Mouse (Mus musculus) limb, embryonic 15.5 days (tissue): Measurements from ENCODE around the gene Tom1l1. TPM values are rescaled to one million over a fixed set of nuclear protein-coding genes. Genes with fewer than 3 reads are reported as not detected.
A peak's percentile ranks its signal among the peaks of the same experiment; 100 is the strongest.

Experiments used
- ATAC-seq: fragments of 200-750 bp; cut with Nextera tagmentation; 2 replicates; pipeline ENCODE4 v1.8.0; 2017; ENCODE audit warnings: low read depth, moderate TSS enrichment; ENCODE audit not compliant: insufficient number of reproducible peaks, low FRiP score, low TSS enrichment
- H3K27ac ChIP-seq: fragments of 300-500 bp; sonication (generic); 2 replicates; pipeline ENCODE4 v1.5.1; 2015; ENCODE audit warnings: moderate library complexity, mild to moderate bottlenecking, inconsistent platforms
- H3K27me3 ChIP-seq: fragments of 300-500 bp; sonication (generic); 2 replicates; pipeline ENCODE4 v1.6.1; 2015; ENCODE audit warnings: inconsistent platforms
- H3K36me3 ChIP-seq: fragments of 300-500 bp; sonication (generic); 2 replicates; pipeline ENCODE4 v1.6.1; 2015; ENCODE audit warnings: inconsistent platforms
- H3K4me1 ChIP-seq: fragments of 300-500 bp; sonication (generic); 2 replicates; pipeline ENCODE4 v1.6.1; 2015; ENCODE audit warnings: inconsistent platforms
- H3K4me2 ChIP-seq: fragments of 300-500 bp; sonication (generic); 2 replicates; pipeline ENCODE4 v1.6.1; 2015; ENCODE audit warnings: mild to moderate bottlenecking, inconsistent platforms
- H3K4me3 ChIP-seq: fragments of 300-500 bp; sonication (generic); 2 replicates; pipeline ENCODE4 v1.5.1; 2015; ENCODE audit warnings: mild to moderate bottlenecking, inconsistent platforms
- H3K9ac ChIP-seq: fragments of 300-500 bp; sonication (generic); 2 replicates; pipeline ENCODE4 v1.6.1; 2015; ENCODE audit warnings: inconsistent platforms
- H3K9me3 ChIP-seq: fragments of 300-500 bp; sonication (generic); 2 replicates; pipeline ENCODE4 v1.6.1; 2016; ENCODE audit warnings: inconsistent platforms
- WGBS: fragments of 180-500 bp; shearing (Covaris S2); methylation state at CpG from one replicate; pipeline ENCODE4 v1.1.7; 2015; 5-methylcytosine and 5-hydroxymethylcytosine counted together
- polyA plus RNA-seq: library from polyadenylated mRNA; unstranded; fragments of >200 nt; fragmentation: Nextera tagmentation; extraction: Ambion mirVana; gene quantifications from 2 replicates; pipeline ENCODE4 v1.2.1, GENCODE M21; 2015

Tom1l1 gene
- polyA plus RNA-seq, 1 experiment from 2014 or later = 35.9 TPM

- no peaks in the 10 kb centered on the region for H3K27me3 ChIP-seq
- no peaks in the 10 kb centered on the region for H3K9me3 ChIP-seq
- peak within 1 kb of the TSS; percentile 88 for H3K4me3 ChIP-seq
- under 1% methylated on average over 48 of the region's 48 CpGs for WGBS
- peak; percentile 94 for ATAC-seq
- H3K36me3 ChIP-seq = peaks cover 11% of the 10 kb centered on the region
- H3K27ac ChIP-seq = peak within 1 kb of the TSS; percentile 97
- H3K4me2 ChIP-seq = peak within 1 kb of the TSS; percentile 58
- H3K4me1 ChIP-seq = peaks cover 11% of the 10 kb centered on the region
- peak within 1 kb of the TSS; percentile 90 for H3K9ac ChIP-seq
These were observed 50.5 kb downstream of the Tom1l1 start, which contains the start of the genes Stxbp4 and Cox11 for GRCm38 (mm10) chr11:90637440-90638311. TSS of gene Stxbp4 (minus strand) at chr11:90638084. TSS of gene Cox11 (plus strand) at chr11:90638173.

DNA sequence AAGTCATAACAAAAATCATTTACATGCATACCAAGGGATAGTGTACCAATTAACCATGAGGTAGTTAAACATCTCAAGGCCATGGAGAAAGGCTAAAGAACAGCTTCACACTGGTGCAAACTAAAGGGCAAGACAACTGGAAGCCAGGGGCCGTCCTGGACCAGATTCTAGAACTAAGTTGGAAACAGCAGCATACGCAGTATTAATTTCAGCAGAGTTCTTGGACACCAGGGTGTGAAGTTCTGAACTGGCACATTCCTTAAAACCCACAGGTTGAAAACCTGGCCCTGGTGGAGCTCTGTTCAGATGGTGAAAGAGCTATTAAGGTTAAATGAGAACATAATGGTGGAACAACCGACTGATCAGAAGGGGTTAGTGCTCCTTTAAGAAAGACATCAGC lies 53.5 kb downstream of the Tom1l1 start:
- 77% methylated on average over 3 of the region's 3 CpGs for WGBS
- H3K9me3 ChIP-seq = no peaks in the 10 kb centered on the region
- ATAC-seq = no peak
- H3K4me2 ChIP-seq = no peak overlapping the region
- H3K4me3 ChIP-seq = no peak overlapping the region
- no peaks in the 10 kb centered on the region for H3K27me3 ChIP-seq
- peaks cover 2% of the 10 kb centered on the region; the same call in 1 of the 2 replicates for H3K36me3 ChIP-seq
- H3K9ac ChIP-seq = no peak overlapping the region
- peaks cover 10% of the 10 kb centered on the region for H3K4me1 ChIP-seq
- no peak overlapping the region for H3K27ac ChIP-seq

DNA sequence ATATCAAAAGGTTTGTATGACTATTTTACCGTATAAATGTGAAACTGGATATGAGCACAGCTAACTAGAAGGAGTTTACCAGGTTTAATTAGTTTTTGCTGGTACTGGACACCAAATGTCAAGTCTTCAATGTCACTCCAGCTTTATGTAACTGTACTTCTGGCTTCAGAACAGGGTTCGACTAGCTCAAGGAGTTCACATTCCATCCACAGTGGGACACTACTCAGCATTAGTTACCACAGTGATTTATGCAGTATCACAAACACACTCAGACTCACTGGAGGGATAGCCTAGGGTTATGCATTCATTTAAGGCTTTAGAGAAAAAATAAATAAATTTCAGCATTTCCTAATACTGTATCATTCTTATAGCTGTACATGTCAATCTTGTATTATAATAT lies 55.7 kb downstream of the Tom1l1 start:
- H3K36me3 ChIP-seq = peaks cover 3% of the 10 kb centered on the region; the same call in 1 of the 2 replicates
- no peaks in the 10 kb centered on the region for H3K27me3 ChIP-seq
- no peak overlapping the region for H3K9ac ChIP-seq
- H3K4me2 ChIP-seq = no peak overlapping the region
- no peak overlapping the region for H3K27ac ChIP-seq
- 53% methylated on average over 2 of the region's 2 CpGs for WGBS
- H3K4me1 ChIP-seq = peaks cover 8% of the 10 kb centered on the region
- no peak for ATAC-seq
- no peaks in the 10 kb centered on the region for H3K9me3 ChIP-seq
- no peak overlapping the region for H3K4me3 ChIP-seq

- Histone ChIP-seq H3K4me3 (no peak overlapping the region), H3K27ac (no peak overlapping the region), H3K4me2 (no peak overlapping the region), H3K27me3 (no peaks in the 10 kb centered on the region), H3K36me3 (peaks cover 3% of the 10 kb centered on the region; the same call in 1 of the 2 replicates), H3K9me3 (no peaks in the 10 kb centered on the region), H3K9ac (no peak overlapping the region), H3K4me1 (no peaks in the 10 kb centered on the region)
- no peak for ATAC-seq
- WGBS = 85% methylated on average over 1 of the region's 1 CpGs
These were observed 60.4 kb downstream of the Tom1l1 start for GRCm38 (mm10) chr11:90627751-90628150.

- Histone ChIP-seq H3K9me3 (no peaks in the 10 kb centered on the region), H3K4me3 (no peak overlapping the region), H3K9ac (no peak overlapping the region), H3K36me3 (peaks cover 7% of the 10 kb centered on the region; the same call in 1 of the 2 replicates), H3K4me2 (no peak overlapping the region), H3K4me1 (no peaks in the 10 kb centered on the region), H3K27me3 (no peaks in the 10 kb centered on the region), H3K27ac (no peak overlapping the region)
- no peak for ATAC-seq
- WGBS = 82% methylated on average over 1 of the region's 1 CpGs
These were observed 63.0 kb downstream of the Tom1l1 start for GRCm38 (mm10) chr11:90625174-90625573.

DNA sequence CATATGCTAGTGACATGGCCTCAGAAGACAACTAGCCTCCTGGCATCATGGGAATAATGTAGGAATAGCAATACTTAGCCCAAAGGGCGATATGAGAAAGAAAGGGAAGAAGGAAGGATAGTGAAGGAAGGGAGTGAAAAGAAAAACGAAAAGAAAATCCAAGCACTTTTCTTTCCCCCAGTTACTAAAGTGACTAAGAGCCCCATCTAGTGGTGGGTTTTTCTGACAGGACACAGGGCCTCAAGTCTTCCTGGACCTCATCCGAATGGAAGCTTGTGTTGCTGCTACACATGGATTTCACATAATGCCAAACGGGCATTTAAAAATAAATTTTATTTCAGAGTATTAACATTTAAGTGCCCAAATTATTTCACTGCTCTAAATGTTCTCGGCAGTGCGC lies 64.7 kb downstream of the Tom1l1 start:
- Histone ChIP-seq H3K27ac (no peak overlapping the region), H3K4me2 (no peak overlapping the region), H3K4me3 (no peak overlapping the region), H3K9ac (no peak overlapping the region), H3K4me1 (no peaks in the 10 kb centered on the region), H3K36me3 (0 out of 2 replicates have a peak, but pooled peaks cover 11% of the 10 kb centered on the region), H3K27me3 (no peaks in the 10 kb centered on the region), H3K9me3 (no peaks in the 10 kb centered on the region)
- no peak for ATAC-seq
- 53% methylated on average over 6 of the region's 6 CpGs for WGBS

GRCm38 (mm10) chr11:90622500-90622899 lies 65.7 kb downstream of the Tom1l1 start:
- H3K4me2 ChIP-seq = no peak overlapping the region
- no peak overlapping the region for H3K9ac ChIP-seq
- WGBS = 85% methylated on average over 7 of the region's 7 CpGs
- no peak overlapping the region for H3K27ac ChIP-seq
- H3K4me1 ChIP-seq = no peaks in the 10 kb centered on the region
- ATAC-seq = no peak
- H3K36me3 ChIP-seq = 0 out of 2 replicates have a peak, but pooled peaks cover 17% of the 10 kb centered on the region
- H3K9me3 ChIP-seq = no peaks in the 10 kb centered on the region
- H3K4me3 ChIP-seq = no peak overlapping the region
- no peaks in the 10 kb centered on the region for H3K27me3 ChIP-seq

DNA sequence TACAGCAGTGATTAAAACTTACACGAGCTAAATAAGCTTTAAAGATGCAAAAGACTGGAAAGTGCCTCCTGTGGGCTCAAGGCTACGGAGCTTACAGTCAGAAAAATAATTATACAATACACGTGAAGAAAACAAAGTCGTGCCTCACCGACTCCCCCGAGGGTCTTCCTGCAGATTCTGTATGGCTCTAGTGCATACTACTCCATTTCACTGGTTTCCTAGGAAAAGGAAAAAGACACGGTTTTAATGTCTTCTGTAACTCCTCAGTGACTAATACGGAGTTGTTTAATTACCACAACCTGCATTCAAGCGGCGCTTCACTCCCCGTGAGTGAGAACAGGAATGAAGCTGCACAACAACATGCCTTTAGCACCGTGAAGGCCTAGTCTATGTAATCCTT lies 66.1 kb downstream of the Tom1l1 start:
- Histone ChIP-seq H3K4me3 (no peak overlapping the region), H3K4me1 (no peaks in the 10 kb centered on the region), H3K27me3 (no peaks in the 10 kb centered on the region), H3K9me3 (no peaks in the 10 kb centered on the region), H3K4me2 (no peak overlapping the region), H3K27ac (no peak overlapping the region), H3K9ac (no peak overlapping the region), H3K36me3 (0 out of 2 replicates have a peak, but pooled peaks cover 17% of the 10 kb centered on the region)
- 81% methylated on average over 12 of the region's 12 CpGs for WGBS
- no peak for ATAC-seq

GRCm38 (mm10) chr11:90616431-90616830 lies 71.7 kb downstream of the Tom1l1 start:
- Histone ChIP-seq H3K4me1 (no peaks in the 10 kb centered on the region), H3K4me3 (no peak overlapping the region), H3K27ac (no peak overlapping the region), H3K36me3 (peaks cover 25% of the 10 kb centered on the region; the same call in 1 of the 2 replicates), H3K9me3 (no peaks in the 10 kb centered on the region), H3K4me2 (no peak overlapping the region), H3K27me3 (no peaks in the 10 kb centered on the region), H3K9ac (no peak overlapping the region)
- no peak for ATAC-seq

DNA sequence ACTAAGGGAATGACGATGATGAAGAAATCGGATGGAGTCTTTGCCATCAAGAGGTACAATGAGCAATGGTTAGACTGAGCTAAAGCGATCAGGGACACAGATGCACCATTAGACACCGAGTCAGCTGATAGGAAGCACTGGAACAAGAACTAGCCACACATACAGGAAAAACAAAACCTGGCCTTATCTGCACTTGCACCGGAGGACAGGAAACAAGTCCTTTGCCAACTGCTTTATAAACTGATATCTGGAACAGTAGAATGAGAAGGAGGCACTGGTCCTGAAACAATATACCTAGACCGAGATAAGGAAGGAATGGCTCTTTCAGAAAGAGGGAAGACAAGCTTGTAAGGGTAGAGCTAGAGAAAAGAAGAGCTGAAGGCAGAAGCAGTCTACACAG lies 73.4 kb downstream of the Tom1l1 start:
- ATAC-seq = no peak
- Histone ChIP-seq H3K27me3 (no peaks in the 10 kb centered on the region), H3K4me1 (no peaks in the 10 kb centered on the region), H3K4me3 (no peak overlapping the region), H3K4me2 (no peak overlapping the region), H3K36me3 (peaks cover 22% of the 10 kb centered on the region; the same call in 1 of the 2 replicates), H3K27ac (no peak overlapping the region), H3K9ac (no peak overlapping the region), H3K9me3 (no peaks in the 10 kb centered on the region)
- 89% methylated on average over 6 of the region's 6 CpGs for WGBS

- Histone ChIP-seq H3K4me3 (no peak overlapping the region), H3K9me3 (no peaks in the 10 kb centered on the region), H3K27ac (no peak overlapping the region), H3K4me2 (no peak overlapping the region), H3K36me3 (peaks cover 12% of the 10 kb centered on the region; the same call in 1 of the 2 replicates), H3K4me1 (no peaks in the 10 kb centered on the region), H3K9ac (no peak overlapping the region), H3K27me3 (no peaks in the 10 kb centered on the region)
- ATAC-seq = no peak
These were observed 76.0 kb downstream of the Tom1l1 start for GRCm38 (mm10) chr11:90612118-90612517.

DNA sequence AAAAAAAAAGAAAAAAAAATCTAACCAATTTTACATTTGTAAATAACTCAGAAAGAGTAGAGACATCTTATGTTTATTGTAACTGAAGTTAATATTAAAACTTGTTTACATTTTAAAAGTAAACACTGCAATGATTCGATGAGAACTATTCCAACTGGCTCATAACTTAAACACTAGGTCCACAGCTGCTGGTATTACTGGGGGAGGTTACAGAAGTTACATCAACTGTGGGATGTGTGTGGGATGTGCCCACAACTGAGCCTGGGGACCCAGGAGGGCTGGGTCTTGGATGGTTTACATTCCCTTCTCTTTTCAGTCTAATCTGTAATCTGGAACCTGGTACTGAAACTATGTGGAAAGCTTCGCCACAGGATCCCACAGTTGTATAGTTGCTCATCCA lies 85.1 kb downstream of the Tom1l1 start:
- 96% methylated on average over 2 of the region's 2 CpGs for WGBS
- no peaks in the 10 kb centered on the region for H3K9me3 ChIP-seq
- H3K4me3 ChIP-seq = no peak overlapping the region
- H3K27me3 ChIP-seq = no peaks in the 10 kb centered on the region
- H3K4me1 ChIP-seq = no peaks in the 10 kb centered on the region
- no peak overlapping the region for H3K4me2 ChIP-seq
- no peak for ATAC-seq
- H3K36me3 ChIP-seq = peaks cover 29% of the 10 kb centered on the region
- no peak overlapping the region for H3K9ac ChIP-seq
- H3K27ac ChIP-seq = no peak overlapping the region
